Mouse (Mus musculus) intestine, postnatal 0 days (tissue): ENCODE results near the gene Arrdc1. TPM values are rescaled to one million over a fixed set of nuclear protein-coding genes. Genes with fewer than 3 reads are reported as not detected.

ENCODE experiments used
- ATAC-seq: fragments of 200-750 bp; cut with Nextera tagmentation; 2 replicates; pipeline ENCODE4 v1.8.0; 2017; ENCODE audit warnings: mild to moderate bottlenecking, moderate TSS enrichment, moderate library complexity
- H3K27ac ChIP-seq: fragments of 300-500 bp; sonication (generic); 2 replicates; pipeline ENCODE4 v1.5.1; 2014; ENCODE audit warnings: mild to moderate bottlenecking, low read depth, low read length, moderate library complexity
- H3K27me3 ChIP-seq: fragments of 300-500 bp; sonication (generic); replicated peaks from 2 replicates; pipeline ENCODE4 v1.6.1; 2014; ENCODE audit warnings: low read length, mixed read lengths; ENCODE audit not compliant: control insufficient read depth, insufficient read depth
- H3K36me3 ChIP-seq: fragments of 300-500 bp; sonication (generic); 2 replicates; pipeline ENCODE4 v1.6.1; 2014; ENCODE audit warnings: mild to moderate bottlenecking, moderate library complexity; ENCODE audit not compliant: control insufficient read depth, insufficient read depth
- H3K4me1 ChIP-seq: fragments of 300-500 bp; sonication (generic); replicated peaks from 2 replicates; pipeline ENCODE4 v1.6.1; 2014; ENCODE audit warnings: antibody characterized with exemption, low read length, mixed read lengths; ENCODE audit not compliant: control insufficient read depth, insufficient read depth
- H3K4me2 ChIP-seq: fragments of 300-500 bp; sonication (generic); replicated peaks from 2 replicates; pipeline ENCODE4 v1.6.1; 2014; ENCODE audit warnings: low read depth, mild to moderate bottlenecking, moderate library complexity
- H3K4me3 ChIP-seq: fragments of 300-500 bp; sonication (generic); 2 replicates; pipeline ENCODE4 v1.5.1; 2014; ENCODE audit warnings: low read depth, low read length
- H3K9ac ChIP-seq: fragments of 300-500 bp; sonication (generic); 2 replicates; pipeline ENCODE4 v1.6.1; 2014; ENCODE audit warnings: mild to moderate bottlenecking, low read depth, low read length
- H3K9me3 ChIP-seq: fragments of 300-500 bp; sonication (generic); 2 replicates; pipeline ENCODE4 v1.6.1; 2016; ENCODE audit warnings: mixed run types; ENCODE audit not compliant: control insufficient read depth
- CTCF ChIP-seq: sonication (generic); IDR thresholded peaks from 2 replicates; pipeline ENCODE4 v1.5.1; 2016; ENCODE audit warnings: low read depth, mild to moderate bottlenecking, control low read depth, antibody characterized with exemption, moderate library complexity
- WGBS: fragments of 180-500 bp; shearing (Covaris S2); extraction: QIAGEN DNeasy Blood & Tissue Kit; methylation state at CpG from one replicate; pipeline ENCODE4 v1.1.7; 2014; 5-methylcytosine and 5-hydroxymethylcytosine counted together
- polyA plus RNA-seq: library from polyadenylated mRNA; unstranded; fragments of >200 nt; fragmentation: Nextera tagmentation; extraction: Ambion mirVana; gene quantifications from 2 replicates; pipeline ENCODE4 v1.2.1, GENCODE M21; 2015

Arrdc1 gene
- polyA plus RNA-seq, 1 experiment from 2014 or later: 68.4 TPM

DNA sequence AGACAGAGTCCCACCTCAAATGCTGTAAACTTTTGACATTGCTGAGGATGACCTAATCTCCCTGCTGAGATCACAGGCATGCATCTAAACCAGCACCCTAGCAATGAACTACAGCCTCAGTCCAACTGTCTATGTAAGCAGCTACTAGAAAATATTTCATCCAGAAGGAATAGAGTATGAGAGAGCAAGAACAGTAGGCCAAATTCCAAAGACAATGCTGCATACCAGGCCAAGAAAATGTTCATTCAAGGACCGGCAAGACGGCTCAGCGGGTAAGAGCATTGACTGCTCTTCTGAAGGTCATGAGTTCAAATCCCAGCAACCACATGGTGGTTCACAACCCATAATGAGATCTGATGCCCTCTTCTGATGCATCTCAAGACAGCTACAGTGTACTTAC, 20.3 kb downstream of the Arrdc1 start:
- 80% methylated on average over 3 of the region's 3 CpGs for WGBS
- H3K9ac ChIP-seq: no peak overlapping the region
- ATAC-seq: no peak

DNA sequence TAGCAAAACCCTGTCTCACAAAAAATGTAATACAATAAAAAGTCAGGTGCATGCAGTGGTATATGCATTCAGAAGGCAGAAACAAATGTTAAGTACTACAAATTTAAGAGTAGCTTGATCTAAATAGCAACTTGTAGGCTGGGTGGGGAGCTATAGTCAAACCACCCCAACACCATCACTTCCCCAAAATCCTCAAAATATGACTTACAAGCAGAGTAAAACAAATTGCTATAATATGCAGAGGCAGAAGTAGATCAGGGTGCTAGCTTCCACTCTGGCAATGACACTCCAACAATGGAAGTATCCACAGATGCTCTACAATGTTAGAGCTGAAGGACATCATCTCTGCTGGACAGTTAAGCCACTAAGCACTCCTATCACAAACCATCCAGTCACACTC, 22.5 kb downstream of the Arrdc1 start:
- no peaks in the 10 kb centered on the region for H3K27me3 ChIP-seq
- H3K4me2 ChIP-seq: no peak overlapping the region
- no peak overlapping the region for H3K9ac ChIP-seq
- no peak for TF ChIP-seq CTCF
- H3K36me3 ChIP-seq: no peaks in the 10 kb centered on the region
- no peak for ATAC-seq
- no peak overlapping the region for H3K4me3 ChIP-seq
- no peaks in the 10 kb centered on the region for H3K9me3 ChIP-seq
- no peak overlapping the region for H3K27ac ChIP-seq
- H3K4me1 ChIP-seq: no peaks in the 10 kb centered on the region

More for the DNA sequence above, 20.3 kb downstream of the Arrdc1 start:
- Histone ChIP-seq H3K4me3 (no peak overlapping the region), H3K27me3 (no peaks in the 10 kb centered on the region), H3K27ac (no peak overlapping the region), H3K4me2 (no peak overlapping the region), H3K4me1 (no peaks in the 10 kb centered on the region), H3K9me3 (no peaks in the 10 kb centered on the region), H3K36me3 (no peaks in the 10 kb centered on the region)
- TF ChIP-seq CTCF: no peak

DNA sequence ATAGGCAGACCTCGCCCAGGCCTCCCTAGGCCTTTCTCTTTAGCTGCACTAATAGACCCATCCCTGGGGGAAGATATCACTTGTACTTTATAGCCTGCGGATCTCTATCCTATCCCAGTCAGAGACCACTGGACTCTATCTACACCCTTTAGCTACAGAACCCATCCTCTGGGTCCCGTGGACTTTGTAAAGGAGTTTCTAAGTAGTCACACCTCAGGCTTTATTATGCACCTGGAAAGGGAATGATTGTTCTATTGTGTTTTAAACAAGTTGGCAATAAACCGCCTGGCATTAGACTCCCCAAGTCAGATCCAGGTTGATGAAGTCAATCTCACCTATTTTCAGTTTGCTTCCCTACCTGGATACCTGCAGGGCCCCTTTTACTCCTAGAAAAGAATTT, 22.9 kb downstream of the Arrdc1 start:
- no peak overlapping the region for H3K4me3 ChIP-seq
- no peaks in the 10 kb centered on the region for H3K9me3 ChIP-seq
- WGBS: 88% methylated on average over 4 of the region's 4 CpGs
- no peak overlapping the region for H3K9ac ChIP-seq
- no peak for ATAC-seq
- no peaks in the 10 kb centered on the region for H3K27me3 ChIP-seq
- no peaks in the 10 kb centered on the region for H3K36me3 ChIP-seq
- no peak overlapping the region for H3K27ac ChIP-seq
- no peak overlapping the region for H3K4me2 ChIP-seq
- TF ChIP-seq CTCF: no peak
- H3K4me1 ChIP-seq: no peaks in the 10 kb centered on the region

DNA sequence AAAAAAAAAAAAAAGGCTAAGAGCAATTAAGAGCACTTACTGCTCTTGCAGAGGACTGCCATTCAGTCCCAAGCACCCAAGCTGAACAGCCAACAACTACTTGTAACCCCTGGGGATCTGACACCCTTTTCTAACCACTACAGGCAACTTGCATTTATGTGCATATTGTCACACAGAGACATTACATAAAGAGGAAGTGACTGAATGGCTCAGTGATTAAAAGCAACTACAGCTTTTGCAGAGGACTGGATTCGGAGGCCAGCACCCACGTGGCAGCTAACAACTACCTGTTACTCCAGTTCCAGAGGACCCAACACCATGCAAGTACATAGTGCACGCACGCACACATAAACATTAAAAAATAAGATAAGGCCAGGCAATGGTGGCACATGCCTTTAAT, 24.6 kb downstream of the Arrdc1 start:
- H3K9me3 ChIP-seq: no peaks in the 10 kb centered on the region
- 82% methylated on average over 4 of the region's 4 CpGs for whole genome bisulfite sequencing
- no peak overlapping the region for H3K9ac ChIP-seq

DNA sequence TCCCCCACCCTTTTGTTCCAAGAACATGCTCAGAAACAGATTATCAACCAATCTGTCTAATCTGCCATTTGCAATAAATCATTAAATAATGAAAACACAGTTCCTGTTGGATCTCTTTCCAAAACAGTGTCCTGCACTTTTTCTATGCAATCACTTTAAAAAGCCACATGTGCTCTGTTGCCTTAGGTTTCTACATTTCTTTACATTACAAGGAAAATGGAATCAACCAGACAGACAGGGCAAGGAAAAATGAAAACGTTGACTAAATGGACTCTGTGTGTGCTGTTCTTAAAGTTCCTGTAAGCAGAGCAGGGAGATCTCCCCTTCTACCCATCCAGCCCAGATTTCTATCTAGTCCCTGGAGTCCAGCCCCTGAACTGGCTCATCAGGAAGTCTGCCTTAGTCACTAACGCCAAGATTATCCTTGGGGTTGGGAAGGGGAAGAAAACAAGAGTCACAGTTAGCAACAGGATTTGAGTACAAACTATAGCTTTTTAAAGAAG, 29.3 kb downstream of the Arrdc1 start:
- no peak for TF ChIP-seq CTCF
- H3K27me3 ChIP-seq: no peaks in the 10 kb centered on the region
- ATAC-seq: no peak
- no peaks in the 10 kb centered on the region for H3K36me3 ChIP-seq
- no peaks in the 10 kb centered on the region for H3K4me1 ChIP-seq
- no peak overlapping the region for H3K4me3 ChIP-seq
- 10% methylated on average over 2 of the region's 2 CpGs for WGBS
- no peak overlapping the region for H3K9ac ChIP-seq
- no peak overlapping the region for H3K27ac ChIP-seq
- H3K4me2 ChIP-seq: no peak overlapping the region
- no peaks in the 10 kb centered on the region for H3K9me3 ChIP-seq

More for the DNA sequence above, 24.6 kb downstream of the Arrdc1 start:
- no peaks in the 10 kb centered on the region for H3K4me1 ChIP-seq
- no peaks in the 10 kb centered on the region for H3K27me3 ChIP-seq
- no peak for ATAC-seq
- H3K27ac ChIP-seq: no peak overlapping the region
- no peak for TF ChIP-seq CTCF
- no peaks in the 10 kb centered on the region for H3K36me3 ChIP-seq
- H3K4me3 ChIP-seq: no peak overlapping the region
- no peak overlapping the region for H3K4me2 ChIP-seq

DNA sequence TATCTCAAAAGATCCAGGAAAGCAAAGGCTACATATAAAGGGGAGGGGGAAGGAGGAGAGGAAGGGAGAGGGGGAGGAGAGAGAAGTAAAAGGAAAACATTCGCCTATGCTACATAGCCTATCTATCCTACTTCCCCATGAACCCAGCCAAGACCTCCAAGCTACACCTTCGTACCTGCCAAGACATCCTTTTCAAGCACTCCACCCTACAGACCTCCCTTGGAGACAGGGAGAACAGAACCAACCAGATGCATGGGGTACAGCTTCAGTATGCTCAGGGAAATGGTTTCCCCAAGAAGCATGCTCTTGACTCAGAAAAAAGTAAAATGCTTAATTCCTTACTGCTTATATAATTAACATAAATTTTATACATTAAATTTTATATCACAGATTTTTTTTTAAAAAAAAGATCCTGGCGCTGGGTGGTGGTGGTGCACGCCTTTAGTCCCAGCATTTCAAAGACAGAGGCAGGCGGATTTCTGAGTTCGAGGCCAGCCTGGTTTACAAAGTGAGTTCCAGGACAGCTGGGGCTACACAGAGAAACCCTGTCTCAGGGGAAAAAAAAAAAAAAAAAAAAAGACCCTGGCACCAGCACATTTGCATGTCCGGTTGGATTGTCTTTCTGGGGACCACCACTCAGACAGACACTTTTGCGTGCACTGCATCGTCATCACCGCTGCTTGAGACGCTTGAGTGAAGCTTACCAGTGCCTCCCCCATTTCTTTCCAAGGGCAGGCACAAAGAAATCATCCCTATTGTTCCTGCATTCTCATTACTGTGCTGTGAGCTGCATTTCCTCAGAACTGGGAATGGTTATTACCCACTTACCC, 30.0 kb downstream of the Arrdc1 start:
- Histone ChIP-seq H3K27ac (no peak overlapping the region), H3K9ac (no peak overlapping the region), H3K9me3 (no peaks in the 10 kb centered on the region), H3K27me3 (no peaks in the 10 kb centered on the region), H3K4me3 (no peak overlapping the region), H3K4me1 (no peaks in the 10 kb centered on the region), H3K4me2 (no peak overlapping the region), H3K36me3 (no peaks in the 10 kb centered on the region)
- TF ChIP-seq CTCF: no peak
- no peak for ATAC-seq
- 89% methylated on average over 11 of the region's 11 CpGs for WGBS
